Mouse (Mus musculus) forebrain, embryonic 14.5 days (tissue): Measurements from ENCODE around the gene Cpt2. TPM values are rescaled to one million over a fixed set of nuclear protein-coding genes. Genes with fewer than 3 reads are reported as not detected.
A peak's percentile ranks its signal among the peaks of the same experiment; 100 is the strongest.

Source experiments
- ATAC-seq: fragments of 200-750 bp; cut with Nextera tagmentation; 2 replicates; pipeline ENCODE4 v1.8.0; 2017; ENCODE audit warnings: mild to moderate bottlenecking, moderate library complexity
- DNase-seq: peaks from one replicate; pipeline ENCODE4 v3.0.0-alpha.2; 2015; ENCODE audit warnings: low spot score
- H3K27ac ChIP-seq: fragments of 300-500 bp; sonication (generic); 2 replicates; pipeline ENCODE4 v1.5.1; 2014; ENCODE audit warnings: low read depth, mild to moderate bottlenecking, control low read depth, low read length, moderate library complexity
- H3K27me3 ChIP-seq: fragments of 300-500 bp; sonication (generic); replicated peaks from 2 replicates; pipeline ENCODE4 v1.6.1; 2014; ENCODE audit warnings: low read length, control low read depth, mixed read lengths; ENCODE audit not compliant: control insufficient read depth, insufficient read depth
- H3K36me3 ChIP-seq: fragments of 300-500 bp; sonication (generic); 2 replicates; pipeline ENCODE4 v1.6.1; 2014; ENCODE audit warnings: low read length, control low read depth; ENCODE audit not compliant: control insufficient read depth, insufficient read depth
- H3K4me1 ChIP-seq: fragments of 300-500 bp; sonication (generic); 2 replicates; pipeline ENCODE4 v1.6.1; 2014; ENCODE audit warnings: antibody characterized with exemption, low read length, control low read depth; ENCODE audit not compliant: control insufficient read depth, insufficient read depth
- H3K4me2 ChIP-seq: fragments of 300-500 bp; sonication (generic); 2 replicates; pipeline ENCODE4 v1.6.1; 2014; ENCODE audit warnings: mild to moderate bottlenecking, control low read depth, low read length
- H3K4me3 ChIP-seq: fragments of 300-500 bp; sonication (generic); 2 replicates; pipeline ENCODE4 v1.5.1; 2014; ENCODE audit warnings: low read depth, low read length, control low read depth
- H3K9ac ChIP-seq: fragments of 300-500 bp; sonication (generic); 2 replicates; pipeline ENCODE4 v1.6.1; 2014; ENCODE audit warnings: mild to moderate bottlenecking, low read length, control low read depth, moderate library complexity
- H3K9me3 ChIP-seq: fragments of 300-500 bp; sonication (generic); replicated peaks from 2 replicates; pipeline ENCODE4 v1.6.1; 2016; ENCODE audit warnings: low read length, control low read depth, mixed read lengths; ENCODE audit not compliant: control insufficient read depth
- WGBS: fragments of 180-500 bp; shearing (Covaris S2); extraction: QIAGEN DNeasy Blood & Tissue Kit; methylation state at CpG from one replicate; pipeline ENCODE4 v1.1.7; 2014; 5-methylcytosine and 5-hydroxymethylcytosine counted together
- polyA plus RNA-seq: library from polyadenylated mRNA; unstranded; fragments of >200 nt; fragmentation: Nextera tagmentation; extraction: Ambion mirVana; gene quantifications from 2 replicates; pipeline ENCODE4 v1.2.1, GENCODE M21; 2014

The Cpt2 gene
- polyA plus RNA-seq = 20.3 and 21.0 TPM in 2 replicates

- peak; percentile 95 for ATAC-seq
- Histone ChIP-seq H3K27ac (0 out of 2 replicates have a peak within 1 kb of the TSS, but pooled peaks have one; percentile 9), H3K4me3 (peak within 1 kb of the TSS; percentile 66), H3K36me3 (no peaks in the 10 kb centered on the region), H3K9me3 (no peaks in the 10 kb centered on the region), H3K4me2 (peak within 1 kb of the TSS; percentile 81), H3K9ac (peak within 1 kb of the TSS; percentile 78), H3K4me1 (peaks cover 6% of the 10 kb centered on the region; the same call in 1 of the 2 replicates), H3K27me3 (no peaks in the 10 kb centered on the region)
- WGBS = 2% methylated on average over 38 of the region's 38 CpGs
- peak; percentile 93 for DNase-seq
These were observed at the start of gene Cpt2 for GRCm38 (mm10) chr4:107923145-107923802. Cpt2 (minus strand) TSS chr4:107923610.

DNA sequence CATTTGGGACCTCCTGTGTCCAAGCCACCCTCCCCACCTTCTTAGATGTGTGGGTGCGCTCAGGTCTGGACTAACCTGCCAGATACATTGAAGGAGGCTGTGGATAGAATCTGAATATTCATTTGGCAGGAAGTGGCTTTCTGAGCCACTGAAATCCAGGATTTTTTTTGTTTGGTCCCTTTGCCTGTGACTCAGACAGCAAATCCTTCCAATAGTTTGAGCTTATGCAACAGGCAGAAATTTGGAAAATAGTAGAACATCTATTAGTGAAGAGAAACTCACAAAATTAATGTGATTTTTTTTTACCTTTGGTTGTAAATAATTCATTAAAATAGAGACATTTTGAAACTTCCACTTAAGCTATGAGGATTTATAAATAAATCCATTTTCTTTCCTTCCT is 47.8 kb upstream of the Cpt2 start:
- H3K9me3 ChIP-seq = no peaks in the 10 kb centered on the region
- WGBS = 93% methylated on average over 1 of the region's 1 CpGs
- no peak overlapping the region for H3K9ac ChIP-seq
- no peak overlapping the region for H3K27ac ChIP-seq
- DNase-seq = no peak
- H3K4me2 ChIP-seq = no peak overlapping the region
- H3K4me1 ChIP-seq = no peaks in the 10 kb centered on the region
- H3K27me3 ChIP-seq = no peaks in the 10 kb centered on the region
- ATAC-seq = no peak
- no peak overlapping the region for H3K4me3 ChIP-seq
- no peaks in the 10 kb centered on the region for H3K36me3 ChIP-seq

- Histone ChIP-seq H3K36me3 (no peaks in the 10 kb centered on the region), H3K27me3 (no peaks in the 10 kb centered on the region), H3K4me2 (no peak overlapping the region), H3K9me3 (no peaks in the 10 kb centered on the region), H3K9ac (no peak overlapping the region), H3K4me3 (no peak overlapping the region), H3K27ac (no peak overlapping the region), H3K4me1 (no peaks in the 10 kb centered on the region)
- ATAC-seq = no peak
- no peak for DNase-seq
These were observed 46.4 kb upstream of the Cpt2 start for GRCm38 (mm10) chr4:107969781-107970180.

GRCm38 (mm10) chr4:107967966-107968682 is 44.7 kb upstream of the Cpt2 start, which contains the start of gene Slc1a7:
Slc1a7 (plus strand) TSS chr4:107968332.
- DNase-seq = no peak
- Histone ChIP-seq H3K9me3 (no peaks in the 10 kb centered on the region), H3K4me3 (no peak within 1 kb of the TSS), H3K27ac (no peak within 1 kb of the TSS), H3K9ac (no peak within 1 kb of the TSS), H3K4me2 (no peak within 1 kb of the TSS), H3K36me3 (no peaks in the 10 kb centered on the region), H3K27me3 (no peaks in the 10 kb centered on the region), H3K4me1 (no peaks in the 10 kb centered on the region)
- WGBS = 72% methylated on average over 16 of the region's 16 CpGs
- no peak for ATAC-seq

DNA sequence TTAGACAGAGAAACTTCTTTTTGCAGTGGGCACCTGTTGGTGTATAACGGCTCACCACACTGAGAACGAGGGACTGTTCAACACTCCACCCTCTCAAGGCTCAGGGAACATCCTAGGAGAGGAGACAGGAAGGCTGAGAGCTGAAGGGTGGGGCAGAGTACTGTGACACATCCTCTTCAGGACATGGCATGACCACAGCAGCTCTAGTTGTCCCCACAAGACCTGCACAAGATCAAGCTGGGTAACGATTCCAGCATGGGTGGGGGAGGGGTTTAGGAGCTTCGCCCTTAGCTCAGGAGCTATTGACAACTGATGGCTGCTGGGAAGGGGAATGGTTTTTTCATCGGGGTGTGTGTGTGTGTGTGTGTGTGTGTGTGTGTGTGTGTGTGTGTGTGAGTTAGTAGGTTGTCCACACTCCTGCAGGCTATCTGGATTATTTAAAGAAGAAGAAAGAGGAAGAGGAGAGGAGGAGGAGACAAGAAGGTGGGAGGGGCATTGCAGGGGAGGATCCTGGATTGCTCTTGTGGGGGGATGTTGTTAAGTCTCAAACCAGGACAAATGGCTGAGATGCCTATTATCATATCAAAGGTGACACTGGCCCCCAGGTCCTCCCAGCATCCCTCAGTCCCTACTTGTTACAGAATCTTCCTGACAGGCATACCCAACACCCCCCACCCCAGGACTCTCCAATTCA is 43.2 kb upstream of the Cpt2 start:
- no peaks in the 10 kb centered on the region for H3K27me3 ChIP-seq
- no peak overlapping the region for H3K9ac ChIP-seq
- WGBS = 57% methylated on average over 5 of the region's 5 CpGs
- no peak overlapping the region for H3K4me3 ChIP-seq
- H3K9me3 ChIP-seq = no peaks in the 10 kb centered on the region
- 0 out of 2 replicates have a peak, but pooled peaks cover 2% of the 10 kb centered on the region for H3K4me1 ChIP-seq
- ATAC-seq (no peak), DNase-seq (no peak)
- H3K36me3 ChIP-seq = no peaks in the 10 kb centered on the region
- no peak overlapping the region for H3K4me2 ChIP-seq
- no peak overlapping the region for H3K27ac ChIP-seq

DNA sequence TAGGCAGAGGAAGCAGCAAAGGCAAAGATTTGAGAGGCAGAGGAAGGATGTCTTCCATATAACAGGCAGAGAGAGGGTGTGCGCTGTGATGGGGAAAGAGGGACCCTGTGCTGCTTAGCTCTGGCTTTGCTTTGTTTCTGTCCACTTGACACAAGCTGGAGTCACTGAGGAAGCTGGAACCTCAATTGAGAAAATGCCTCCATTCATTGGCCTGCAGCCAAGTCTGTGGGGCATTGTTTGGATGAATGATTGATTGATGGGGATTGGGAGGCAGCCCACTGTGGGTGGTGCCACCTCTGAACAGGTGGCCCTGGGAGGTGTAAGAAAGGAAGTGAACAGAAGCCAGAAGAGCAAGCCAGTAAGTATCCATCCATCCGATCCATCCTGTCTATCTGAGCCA is 39.4 kb upstream of the Cpt2 start:
- Histone ChIP-seq H3K4me1 (0 out of 2 replicates have a peak, but pooled peaks cover 2% of the 10 kb centered on the region), H3K9me3 (no peaks in the 10 kb centered on the region), H3K4me2 (no peak overlapping the region), H3K27me3 (no peaks in the 10 kb centered on the region), H3K4me3 (no peak overlapping the region), H3K9ac (no peak overlapping the region), H3K27ac (no peak overlapping the region), H3K36me3 (no peaks in the 10 kb centered on the region)
- 71% methylated on average over 2 of the region's 2 CpGs for WGBS
- no peak for DNase-seq
- no peak for ATAC-seq

DNA sequence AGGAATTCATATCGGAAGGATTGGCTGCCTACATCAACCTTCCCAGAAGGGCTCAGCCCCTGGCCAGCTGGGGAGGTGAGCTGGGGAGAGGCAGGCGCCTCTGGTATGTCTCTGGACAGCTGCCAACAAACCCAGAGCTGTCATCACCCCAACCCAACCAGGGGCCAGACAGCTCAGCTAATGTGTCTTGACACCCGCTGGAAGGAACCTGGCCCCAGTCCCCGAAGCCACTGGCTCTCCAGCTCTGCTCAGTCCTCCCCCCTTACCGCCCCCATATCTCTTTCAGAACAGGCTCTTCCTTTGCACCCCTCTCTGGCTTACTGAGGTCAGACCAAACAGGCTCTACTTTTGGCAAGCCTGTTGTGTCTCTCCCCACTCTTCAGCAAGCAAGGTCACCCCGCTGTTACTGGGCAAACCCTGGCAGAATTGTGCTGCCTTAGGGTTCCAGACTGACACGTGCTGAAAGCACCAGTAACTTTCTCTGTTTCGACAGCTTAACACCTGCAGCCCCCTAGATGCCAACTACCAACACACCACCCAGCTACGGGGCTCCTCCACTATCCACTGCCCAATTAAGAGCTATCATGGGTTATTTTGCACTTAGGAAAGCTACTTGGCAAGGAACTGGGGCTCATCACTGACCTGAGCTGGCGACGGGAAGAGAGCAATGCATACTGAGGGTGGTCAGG is 38.8 kb upstream of the Cpt2 start:
- WGBS = 56% methylated on average over 11 of the region's 11 CpGs
- Histone ChIP-seq H3K9me3 (no peaks in the 10 kb centered on the region), H3K4me1 (0 out of 2 replicates have a peak, but pooled peaks cover 2% of the 10 kb centered on the region), H3K27ac (no peak overlapping the region), H3K4me2 (no peak overlapping the region), H3K36me3 (no peaks in the 10 kb centered on the region), H3K4me3 (no peak overlapping the region), H3K9ac (no peak overlapping the region), H3K27me3 (no peaks in the 10 kb centered on the region)
- DNase-seq = no peak
- peak; percentile 55; the same call in 1 of the 2 replicates for ATAC-seq

- Histone ChIP-seq H3K9me3 (no peaks in the 10 kb centered on the region), H3K36me3 (no peaks in the 10 kb centered on the region), H3K4me2 (no peak overlapping the region), H3K4me1 (peaks cover 7% of the 10 kb centered on the region), H3K9ac (no peak overlapping the region), H3K4me3 (no peak overlapping the region), H3K27me3 (no peaks in the 10 kb centered on the region), H3K27ac (no peak overlapping the region)
- 70% methylated on average over 7 of the region's 7 CpGs for WGBS
- DNase-seq = peak; percentile 56
- peak; percentile 62 for ATAC-seq
These were observed 35.1 kb upstream of the Cpt2 start for GRCm38 (mm10) chr4:107958487-107958886.
